ENCODE assay signal across 8 mouse cellular contexts in the genomic region with DNA sequence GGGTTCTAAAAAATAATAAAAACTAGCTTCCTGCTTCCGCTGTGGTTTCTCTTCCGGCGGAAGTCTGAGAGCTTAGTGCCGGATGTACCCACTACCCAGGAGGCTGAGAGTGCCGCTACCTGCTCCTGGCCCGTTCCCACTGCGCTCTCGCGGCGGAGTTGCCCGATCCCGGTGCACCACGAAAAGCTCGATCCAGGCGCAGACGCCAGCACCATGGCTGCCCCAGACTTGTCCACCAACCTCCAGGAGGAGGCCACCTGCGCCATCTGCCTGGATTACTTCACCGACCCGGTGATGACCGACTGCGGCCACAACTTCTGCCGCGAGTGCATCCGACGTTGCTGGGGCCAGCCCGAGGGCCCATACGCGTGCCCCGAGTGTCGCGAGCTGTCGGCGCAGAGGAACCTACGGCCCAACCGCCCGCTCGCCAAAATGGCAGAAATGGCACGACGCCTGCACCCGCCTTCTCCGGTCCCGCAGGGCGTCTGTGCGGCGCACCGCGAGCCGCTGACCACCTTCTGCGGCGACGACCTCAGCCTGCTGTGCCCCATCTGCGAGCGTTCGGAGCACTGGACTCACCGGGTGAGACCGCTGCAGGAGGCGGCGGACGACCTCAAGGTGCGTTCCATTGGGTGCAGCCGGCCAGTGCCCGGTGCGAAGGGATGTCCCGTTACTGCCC. TPM values are rescaled to one million over a fixed set of nuclear protein-coding genes. Genes with fewer than 3 reads are reported as not detected.
DNase-seq lines count a peak whose midpoint lies in the region; ATAC-seq and TF ChIP-seq lines count a peak whose summit lies in the region.

A gene (plus strand): TSS at position 67 of the 679 bp plus-strand sequence.

- no peak for TF ChIP-seq CTCF in G1E (IDR thresholded peaks at IDR 0.05; ENCODE audit: low read depth, low read length)
- no peak for TF ChIP-seq CTCF in layer of hippocampus, adult 2 months (conservative IDR thresholded peaks at IDR 0.05)
- TF ChIP-seq CTCF in lung, postnatal 0 days (IDR thresholded peaks at IDR 0.05) = peak; percentile 13; the same call in 1 of the 2 replicates

- ATAC-seq in G1E (ENCODE audit: extremely low read depth, insufficient number of reproducible peaks, low FRiP score, poor library complexity, severe bottlenecking) = peak; percentile 46; the same call in 1 of the 2 replicates
- ATAC-seq in forebrain, embryonic 13.5 days = peak; percentile 84
- peak; percentile 64 for ATAC-seq in lung, postnatal 0 days

- peak within 1 kb of the TSS; percentile 75 for H3K27ac ChIP-seq in forebrain, embryonic 13.5 days
- H3K27ac ChIP-seq in layer of hippocampus, adult 2 months = peak within 1 kb of the TSS; percentile 95
- H3K27ac ChIP-seq in lung, postnatal 0 days (ENCODE audit: low read length) = peak within 1 kb of the TSS; percentile 89

- DNase-seq in G1E (ENCODE audit: low spot score) = peak; percentile 84
- peak; percentile 43 for DNase-seq in brain, embryonic 18.5 days (ENCODE audit: low read depth, low spot score)
- DNase-seq in heart, postnatal 4 days = peak; percentile 59
- peak in 1 of 2 experiments; percentile 67 for DNase-seq in layer of hippocampus, adult 2 months (ENCODE audit: low spot score in 2 of 2)
- peak; percentile 85 for DNase-seq in lung, postnatal 0 days (ENCODE audit: low spot score)
- DNase-seq in ovary, postnatal 36 days (ENCODE audit: low spot score) = peak; percentile 56
- peak; percentile 75 for DNase-seq in thymus, postnatal 25 days

- no peak for TF ChIP-seq EP300 in lung, postnatal 0 days (IDR thresholded peaks at IDR 0.05)

- peaks cover 54% of the 10 kb centered on the region for H3K36me3 ChIP-seq in G1E (replicated peaks)
- peaks cover 21% of the 10 kb centered on the region for H3K36me3 ChIP-seq in forebrain, embryonic 13.5 days (ENCODE audit: poor library complexity, severe bottlenecking)
- 0 out of 2 replicates have a peak, but pooled peaks cover 7% of the 10 kb centered on the region for H3K36me3 ChIP-seq in lung, postnatal 0 days (ENCODE audit: insufficient read depth, low read length)

- peak within 1 kb of the TSS; percentile 98 for H3K4me3 ChIP-seq in G1E (ENCODE audit: low read depth, low read length)
- peak within 1 kb of the TSS; percentile 97 for H3K4me3 ChIP-seq in forebrain, embryonic 13.5 days
- H3K4me3 ChIP-seq in layer of hippocampus, adult 2 months = peak within 1 kb of the TSS; percentile 67
- H3K4me3 ChIP-seq in lung, postnatal 0 days (ENCODE audit: low read depth, low read length) = peak within 1 kb of the TSS; percentile 94

- under 1% methylated on average over 63 of the region's 64 CpGs for WGBS in forebrain, embryonic 13.5 days
- WGBS in lung, postnatal 0 days = 2% methylated on average over 61 of the region's 64 CpGs

- peak within 1 kb of the TSS; percentile 100 for H3K4me2 ChIP-seq in forebrain, embryonic 13.5 days
- peak within 1 kb of the TSS; percentile 92 for H3K4me2 ChIP-seq in lung, postnatal 0 days (replicated peaks; ENCODE audit: low read depth, low read length)

- no peaks in the 10 kb centered on the region for H3K9me3 ChIP-seq in G1E (replicated peaks)
- no peaks in the 10 kb centered on the region for H3K9me3 ChIP-seq in forebrain, embryonic 13.5 days (replicated peaks)
- H3K9me3 ChIP-seq in lung, postnatal 0 days (ENCODE audit: low read length) = no peaks in the 10 kb centered on the region

- peaks cover 63% of the 10 kb centered on the region for H3K4me1 ChIP-seq in G1E (ENCODE audit: insufficient read depth, low read depth, low read length)
- H3K4me1 ChIP-seq in forebrain, embryonic 13.5 days = peaks cover 53% of the 10 kb centered on the region
- H3K4me1 ChIP-seq in lung, postnatal 0 days (ENCODE audit: insufficient read depth, low read depth, low read length) = peaks cover 22% of the 10 kb centered on the region

- peak within 1 kb of the TSS; percentile 90 for H3K9ac ChIP-seq in forebrain, embryonic 13.5 days
- peak within 1 kb of the TSS; percentile 79 for H3K9ac ChIP-seq in lung, postnatal 0 days (replicated peaks; ENCODE audit: low read depth)

- H3K27me3 ChIP-seq in G1E (ENCODE audit: insufficient read depth, low read length) = no peaks in the 10 kb centered on the region
- H3K27me3 ChIP-seq in forebrain, embryonic 13.5 days = no peaks in the 10 kb centered on the region
- no peaks in the 10 kb centered on the region for H3K27me3 ChIP-seq in lung, postnatal 0 days (replicated peaks; ENCODE audit: insufficient read depth, low read length)

RNA-seq across cellular contexts. Expression of the gene that starts here (rescaled TPM):
- total RNA-seq in G1E (2014; fragmentation: Nextera tagmentation) (44.7 and 48.2 TPM in 2 replicates), G1E (2017) (32.3 and 36.4 TPM in 2 replicates)
- polyA plus RNA-seq in G1E (2012) = 69.3 and 75.9 TPM in 2 replicates
- 19.4 and 22.9 TPM in 2 replicates for polyA plus RNA-seq in forebrain, embryonic 13.5 days (2015; fragmentation: Nextera tagmentation; extraction: Ambion mirVana)
- 10 to 100 TPM; 21.3 TPM for total RNA-seq in heart, postnatal 4 days (2021)
- total RNA-seq in layer of hippocampus, adult 2 months (2021) = 10 to 100 TPM; 32.5 to 35.5 TPM
- 19.1 and 20.2 TPM in 2 replicates for polyA plus RNA-seq in lung, postnatal 0 days (2015; fragmentation: Nextera tagmentation; extraction: Ambion mirVana)
